ENCODE assay signal across 9 mouse cellular contexts in the genomic region with DNA sequence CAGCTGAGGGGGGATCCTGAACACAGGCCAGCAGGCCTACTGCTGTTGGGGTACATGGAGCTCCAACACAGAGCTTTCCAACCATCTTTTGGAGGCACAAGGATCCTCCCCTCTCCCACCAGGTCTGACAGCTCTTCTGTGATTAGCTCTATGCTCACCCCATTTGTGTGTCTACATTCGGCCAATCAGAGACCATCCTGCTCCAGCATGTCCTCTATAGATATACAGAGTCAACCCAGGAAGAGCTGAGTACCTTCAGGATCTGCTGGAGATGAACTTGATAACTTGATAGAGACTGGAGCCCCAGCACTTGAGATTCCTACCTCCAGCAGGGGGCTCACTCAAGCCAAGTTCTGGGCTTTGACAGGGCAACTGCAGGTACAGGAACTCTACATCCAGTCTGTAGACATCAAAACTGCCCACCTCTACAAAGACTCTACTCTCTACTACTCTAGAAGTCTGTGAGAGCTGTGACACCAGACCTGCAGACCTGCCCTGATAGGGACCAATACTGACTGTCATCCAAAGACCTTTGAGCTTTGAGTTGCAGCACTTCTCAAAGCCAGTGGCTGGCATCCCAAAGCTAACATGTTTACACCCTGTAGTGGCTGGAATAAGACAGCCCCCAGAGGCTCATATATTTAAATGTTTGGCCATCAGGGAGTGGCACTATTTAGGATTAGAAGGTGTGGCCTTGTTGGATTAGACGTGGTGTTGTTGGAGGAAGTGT. TPM values are rescaled to one million over a fixed set of nuclear protein-coding genes. Genes with fewer than 3 reads are reported as not detected.
DNase-seq lines count a peak whose midpoint lies in the region; ATAC-seq and TF ChIP-seq lines count a peak whose summit lies in the region.
"Had no signal": no experiment of that assay in that cellular context is flagged by ENCODE, and none has a peak within 500 bp of the region (broad histone marks: within the 10 kb centered on the region; RNA-seq: fewer than 3 reads in every experiment).

No protein-coding gene starts in this region.

- TF ChIP-seq POLR2A in kidney, adult 2 months (IDR thresholded peaks at IDR 0.05; ENCODE audit: low read depth, low read length), result no peak

- H3K4me1 ChIP-seq in kidney, adult 2 months (ENCODE audit: control insufficient read depth, insufficient read depth, low read length), result peaks cover 7% of the 10 kb centered on the region; the same call in 1 of the 2 replicates
- peaks cover 6% of the 10 kb centered on the region; the same call in 1 of the 2 replicates for H3K4me1 ChIP-seq in lung, embryonic 14.5 days (ENCODE audit: insufficient read depth)
- H3K4me1 ChIP-seq in hindbrain, embryonic 14.5 days (replicated peaks; ENCODE audit: control insufficient read depth, insufficient read depth, low read length), result no peaks in the 10 kb centered on the region; the same call in 1 of the 2 replicates

- no peak overlapping the region for H3K4me2 ChIP-seq in lung, embryonic 14.5 days
- H3K4me2 ChIP-seq in hindbrain, embryonic 14.5 days (replicated peaks), result no peak overlapping the region
- H3K4me2 ChIP-seq: limb, embryonic 15.5 days had no signal

- H3K27me3 ChIP-seq in kidney, adult 2 months (replicated peaks; ENCODE audit: control insufficient read depth, insufficient read depth, low read length), result no peaks in the 10 kb centered on the region
- no peaks in the 10 kb centered on the region for H3K27me3 ChIP-seq in lung, embryonic 14.5 days (ENCODE audit: insufficient read depth, low read length)
- no peaks in the 10 kb centered on the region for H3K27me3 ChIP-seq in hindbrain, embryonic 14.5 days (ENCODE audit: control insufficient read depth, insufficient read depth, low read length)
- H3K27me3 ChIP-seq: limb, embryonic 15.5 days had no signal

- H3K9ac ChIP-seq in lung, embryonic 14.5 days, result no peak overlapping the region
- no peak overlapping the region for H3K9ac ChIP-seq in hindbrain, embryonic 14.5 days
- H3K9ac ChIP-seq: limb, embryonic 15.5 days had no signal

- DNase-seq in kidney, adult 2 months, result peak; percentile 51
- DNase-seq in kidney, postnatal 14 days, result no peak
- peak; percentile 53 for DNase-seq in kidney, adult 9 months
- no peak for DNase-seq in lung, embryonic 14.5 days
- peak; percentile 75 for DNase-seq in thymus, postnatal 25 days
- no peak for DNase-seq in cerebellum, postnatal 25 days
- no peak for DNase-seq in hindbrain, embryonic 14.5 days (ENCODE audit: low spot score)
- DNase-seq in urinary bladder, postnatal 25 days (ENCODE audit: low spot score), result no peak

- no peaks in the 10 kb centered on the region for H3K36me3 ChIP-seq in kidney, adult 2 months (ENCODE audit: control insufficient read depth, insufficient read depth, low read length)
- no peaks in the 10 kb centered on the region for H3K36me3 ChIP-seq in lung, embryonic 14.5 days (ENCODE audit: insufficient read depth)
- no peaks in the 10 kb centered on the region for H3K36me3 ChIP-seq in hindbrain, embryonic 14.5 days (replicated peaks; ENCODE audit: control insufficient read depth, insufficient read depth)
- H3K36me3 ChIP-seq: limb, embryonic 15.5 days had no signal

- TF ChIP-seq CTCF in kidney, adult 2 months (conservative IDR thresholded peaks at IDR 0.05; ENCODE audit: insufficient read depth, insufficient read length, low read depth, low read length), result no peak; the same call in 1 of the 2 replicates
- TF ChIP-seq CTCF in lung, embryonic 14.5 days (IDR thresholded peaks at IDR 0.05; ENCODE audit: low read depth), result peak; percentile 25; the same call in 1 of the 2 replicates

- ATAC-seq in lung, embryonic 14.5 days (ENCODE audit: insufficient read depth), result no peak
- ATAC-seq in hindbrain, embryonic 14.5 days (ENCODE audit: low FRiP score), result no peak

- no peaks in the 10 kb centered on the region for H3K9me3 ChIP-seq in lung, embryonic 14.5 days (ENCODE audit: low read depth, low read length)
- no peaks in the 10 kb centered on the region for H3K9me3 ChIP-seq in hindbrain, embryonic 14.5 days (ENCODE audit: control insufficient read depth, low read length)
- H3K9me3 ChIP-seq: limb, embryonic 15.5 days had no signal

- no peak overlapping the region for H3K4me3 ChIP-seq in kidney, adult 2 months (ENCODE audit: insufficient read depth, low read depth, low read length)
- H3K4me3 ChIP-seq in lung, embryonic 14.5 days (ENCODE audit: low read depth, low read length), result no peak overlapping the region
- H3K4me3 ChIP-seq in hindbrain, embryonic 14.5 days (replicated peaks; ENCODE audit: low read length), result no peak overlapping the region
- H3K4me3 ChIP-seq: limb, embryonic 15.5 days had no signal

- no peak overlapping the region for H3K27ac ChIP-seq in kidney, adult 2 months (ENCODE audit: insufficient read depth, low read depth, low read length)
- no peak overlapping the region for H3K27ac ChIP-seq in lung, embryonic 14.5 days (ENCODE audit: low read depth)
- H3K27ac ChIP-seq in hindbrain, embryonic 14.5 days, result no peak overlapping the region
- H3K27ac ChIP-seq: limb, embryonic 15.5 days had no signal

- 95% methylated on average over 2 of the region's 2 CpGs for WGBS in kidney, adult 2 months
- 89% methylated on average over 2 of the region's 2 CpGs for WGBS in lung, embryonic 14.5 days
- 90% methylated on average over 2 of the region's 2 CpGs for WGBS in hindbrain, embryonic 14.5 days

RNA-seq across cellular contexts. Expression of a gene that starts 11.1 kb away (rescaled TPM):
- 16.7 and 18.5 TPM in 2 replicates for polyA plus RNA-seq in kidney, adult 2 months (2012; rRNA removed)
- 30.8 and 35.3 TPM in 2 replicates for polyA plus RNA-seq in lung, embryonic 14.5 days (2014; fragmentation: Nextera tagmentation; extraction: Ambion mirVana)
- polyA plus RNA-seq in hindbrain, embryonic 14.5 days (2014; fragmentation: Nextera tagmentation; extraction: Ambion mirVana), result 23.3 TPM in 2 replicates

RNA-seq across cellular contexts. Expression of a gene that starts 50.9 kb away (rescaled TPM):
- 43.5 and 46.7 TPM in 2 replicates for polyA plus RNA-seq in kidney, adult 2 months (2012; rRNA removed)
- polyA plus RNA-seq in lung, embryonic 14.5 days (2014; fragmentation: Nextera tagmentation; extraction: Ambion mirVana), result 8.1 and 8.8 TPM in 2 replicates
- polyA plus RNA-seq in hindbrain, embryonic 14.5 days (2014; fragmentation: Nextera tagmentation; extraction: Ambion mirVana), result 42.7 and 50.1 TPM in 2 replicates

Comparison
In these comparisons a context has a peak if more than half of its experiments do, and no peak if none do; other contexts are left out.
1. DNase-seq: peak in kidney, adult 2 months (single experiment), kidney, adult 9 months (single experiment) and thymus, postnatal 25 days (single experiment); none in kidney, postnatal 14 days (single experiment), lung, embryonic 14.5 days (single experiment), cerebellum, postnatal 25 days (0 of 2), hindbrain, embryonic 14.5 days (single experiment) and urinary bladder, postnatal 25 days (single experiment).